In the genomic region with DNA sequence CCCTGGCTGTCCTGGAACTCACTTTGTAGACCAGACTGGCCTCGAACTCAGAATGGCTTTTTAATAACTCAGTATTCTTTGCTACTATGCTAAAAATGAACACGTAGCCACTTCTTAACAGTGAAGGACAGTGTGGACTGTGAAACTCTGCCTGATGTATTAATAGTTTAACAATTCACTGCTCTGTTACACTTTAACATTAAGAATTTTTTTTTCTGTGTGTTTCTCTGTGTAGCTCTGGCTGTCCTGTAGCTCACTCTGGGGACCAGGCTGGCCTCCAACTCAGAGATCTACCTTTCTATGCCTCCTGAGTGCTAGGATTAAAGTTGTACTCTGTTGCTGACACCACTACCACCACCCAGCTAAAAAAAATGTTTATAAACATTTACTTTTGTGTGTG, we compare ENCODE assay signal across 11 mouse cellular contexts.
"Had no signal": no experiment of that assay in that cellular context is flagged by ENCODE, and none has a peak within 500 bp of the region (broad histone marks: within the 10 kb centered on the region; RNA-seq: fewer than 3 reads in every experiment).

No protein-coding gene starts in this region.

- H3K9me3 ChIP-seq: intestine, embryonic 15.5 days; limb, embryonic 10.5 days; midbrain, embryonic 13.5 days had no signal

- H3K9ac ChIP-seq: intestine, embryonic 15.5 days; liver, embryonic 14.5 days; midbrain, embryonic 13.5 days had no signal

- H3K4me3 ChIP-seq: intestine, embryonic 15.5 days; left cerebral cortex, adult 2 months; limb, embryonic 10.5 days; midbrain, embryonic 13.5 days had no signal

- H3K4me1 ChIP-seq: intestine, embryonic 15.5 days; limb, embryonic 10.5 days; midbrain, embryonic 13.5 days had no signal

- ATAC-seq: hindbrain, postnatal 0 days; intestine, embryonic 15.5 days; lung, postnatal 0 days; midbrain, embryonic 13.5 days had no signal

- H3K4me2 ChIP-seq: intestine, embryonic 15.5 days; midbrain, embryonic 13.5 days had no signal

- DNase-seq: lung, adult 2 months; lung, postnatal 36 days; right cerebral cortex, adult 18-20 months; right cerebral cortex, postnatal 25 days had no signal

- H3K27me3 ChIP-seq: intestine, embryonic 15.5 days; midbrain, embryonic 13.5 days had no signal

- H3K27ac ChIP-seq: hindbrain, postnatal 0 days; intestine, embryonic 15.5 days; left cerebral cortex, adult 2 months; limb, embryonic 10.5 days; liver, embryonic 14.5 days; midbrain, embryonic 13.5 days had no signal
